Mouse (Mus musculus): Measurements from ENCODE around the gene Gabrg2.

The Gabrg2 gene

GRCm38 (mm10) chr11:42000190-42001098 lies at the start of gene Gabrg2:
Gabrg2 (minus strand) TSS chr11:42000857.
- no peak for DNase-seq

GRCm38 (mm10) chr11:42048201-42048600 lies 47.5 kb upstream of the Gabrg2 start:
- DNase-seq = no peak

- no peak for DNase-seq
Measured at GRCm38 (mm10) chr11:41999468-41999881, 1.2 kb downstream of the Gabrg2 start.

- DNase-seq = no peak
Measured at GRCm38 (mm10) chr11:41980152-41980551, 20.5 kb downstream of the Gabrg2 start.

GRCm38 (mm10) chr11:41968595-41968994 lies 32.1 kb downstream of the Gabrg2 start:
- no peak for DNase-seq

GRCm38 (mm10) chr11:41962706-41963105 lies 38.0 kb downstream of the Gabrg2 start:
- DNase-seq = no peak

GRCm38 (mm10) chr11:41953550-41953949 lies 47.1 kb downstream of the Gabrg2 start:
- no peak for DNase-seq

GRCm38 (mm10) chr11:41951898-41952297 lies 48.8 kb downstream of the Gabrg2 start:
- DNase-seq = no peak

- no peak for DNase-seq
Measured at GRCm38 (mm10) chr11:41945471-41945870, 55.2 kb downstream of the Gabrg2 start.

GRCm38 (mm10) chr11:41937979-41938378 lies 62.7 kb downstream of the Gabrg2 start:
- no peak for DNase-seq

GRCm38 (mm10) chr11:41918864-41919263 lies 81.8 kb downstream of the Gabrg2 start:
- DNase-seq = no peak

- DNase-seq = no peak
Measured at GRCm38 (mm10) chr11:41914066-41914465, 86.6 kb downstream of the Gabrg2 start.

- DNase-seq = no peak
Measured at GRCm38 (mm10) chr11:41903661-41904060, 97.0 kb downstream of the Gabrg2 start.
